ENCODE assay signal across 17 mouse cellular contexts in the genomic region with DNA sequence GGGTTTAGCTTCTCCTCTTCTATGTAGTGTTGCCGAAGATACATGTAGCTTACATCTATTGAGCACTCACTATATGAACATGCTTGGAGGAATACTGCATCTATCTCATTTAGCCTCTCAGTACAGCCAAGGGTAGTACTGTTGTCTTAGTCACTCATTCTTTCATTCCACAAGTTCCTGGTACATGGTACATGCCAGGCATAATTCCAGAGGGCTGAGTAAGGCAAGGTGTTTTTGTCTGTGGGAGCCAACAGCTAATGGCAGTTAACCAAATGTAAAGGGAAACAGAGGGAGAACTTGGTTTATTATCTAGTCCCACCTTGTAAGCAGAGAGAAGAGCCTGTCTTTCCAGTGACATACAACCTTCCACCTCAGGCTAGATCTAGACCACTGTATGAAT.
"Had no signal": no experiment of that assay in that cellular context is flagged by ENCODE, and none has a peak within 500 bp of the region (broad histone marks: within the 10 kb centered on the region; RNA-seq: fewer than 3 reads in every experiment).

No protein-coding gene starts in this region.

- DNase-seq: lung, embryonic 14.5 days; lung, postnatal 4 days; midbrain, embryonic 14.5 days; retina, postnatal 1 day; right cerebral cortex, adult 18-20 months; right cerebral cortex, postnatal 25 days; right cerebral cortex, postnatal 4 days; spleen, adult 18-20 months; thymus, adult 18-20 months; thymus, postnatal 14 days; thymus, postnatal 36 days had no signal

- H3K9ac ChIP-seq: liver, embryonic 14.5 days; lung, embryonic 14.5 days; midbrain, embryonic 12.5 days; neural tube, embryonic 12.5 days had no signal

- H3K4me1 ChIP-seq: midbrain, embryonic 10.5 days; midbrain, embryonic 12.5 days; neural tube, embryonic 12.5 days had no signal

- H3K27ac ChIP-seq: liver, embryonic 14.5 days; midbrain, embryonic 10.5 days; midbrain, embryonic 12.5 days; neural tube, embryonic 12.5 days had no signal

- H3K9me3 ChIP-seq: midbrain, embryonic 10.5 days; midbrain, embryonic 12.5 days; neural tube, embryonic 12.5 days had no signal

- H3K4me3 ChIP-seq: midbrain, embryonic 10.5 days; midbrain, embryonic 12.5 days; myocyte; neural tube, embryonic 12.5 days had no signal

- ATAC-seq: midbrain, embryonic 16.5 days had no signal

- H3K36me3 ChIP-seq: midbrain, embryonic 10.5 days; midbrain, embryonic 12.5 days; neural tube, embryonic 12.5 days had no signal

- H3K4me2 ChIP-seq: lung, embryonic 14.5 days; midbrain, embryonic 12.5 days; neural tube, embryonic 12.5 days had no signal

- H3K27me3 ChIP-seq: midbrain, embryonic 12.5 days; neural tube, embryonic 12.5 days had no signal
